18 mouse cellular contexts compared by ENCODE assay signal in genomic region chr1:166901574-166901973, GRCm38 (mm10).
DNase-seq lines count a peak whose midpoint lies in the region; ATAC-seq and TF ChIP-seq lines count a peak whose summit lies in the region.
"Had no signal": no experiment of that assay in that cellular context is flagged by ENCODE, and none has a peak within 500 bp of the region (broad histone marks: within the 10 kb centered on the region; RNA-seq: fewer than 3 reads in every experiment).

No protein-coding gene starts in this region.

- no peak for TF ChIP-seq CTCF in brain, embryonic 14.5 days (IDR thresholded peaks at IDR 0.05; ENCODE audit: borderline replicate concordance, extremely low read depth, insufficient read depth, insufficient read length)

- no peaks in the 10 kb centered on the region for H3K27me3 ChIP-seq in forebrain, embryonic 14.5 days (replicated peaks; ENCODE audit: control insufficient read depth, insufficient read depth, low read length)
- no peaks in the 10 kb centered on the region for H3K27me3 ChIP-seq in forebrain, embryonic 11.5 days (ENCODE audit: control insufficient read depth, insufficient read depth, low read length)
- no peaks in the 10 kb centered on the region for H3K27me3 ChIP-seq in embryonic facial prominence, embryonic 10.5 days (replicated peaks; ENCODE audit: low read depth, poor library complexity, severe bottlenecking)
- H3K27me3 ChIP-seq in embryonic facial prominence, embryonic 14.5 days (replicated peaks; ENCODE audit: control insufficient read depth, insufficient read depth, low read length): no peaks in the 10 kb centered on the region
- no peaks in the 10 kb centered on the region for H3K27me3 ChIP-seq in hindbrain, embryonic 14.5 days (ENCODE audit: control insufficient read depth, insufficient read depth, low read length)
- H3K27me3 ChIP-seq: embryonic facial prominence, embryonic 13.5 days; forebrain, embryonic 15.5 days had no signal

- H3K9ac ChIP-seq in forebrain, embryonic 14.5 days (ENCODE audit: low read length): no peak overlapping the region
- no peak overlapping the region for H3K9ac ChIP-seq in forebrain, embryonic 11.5 days (ENCODE audit: low read length)
- H3K9ac ChIP-seq in embryonic facial prominence, embryonic 14.5 days (ENCODE audit: low read depth, low read length): 0 out of 2 replicates have a peak overlapping the region, but pooled peaks have one; percentile 14
- H3K9ac ChIP-seq in hindbrain, embryonic 14.5 days: no peak overlapping the region
- H3K9ac ChIP-seq: embryonic facial prominence, embryonic 13.5 days; forebrain, embryonic 15.5 days; forebrain, postnatal 0 days had no signal

- no peaks in the 10 kb centered on the region for H3K9me3 ChIP-seq in forebrain, embryonic 14.5 days (replicated peaks; ENCODE audit: control insufficient read depth, low read length)
- no peaks in the 10 kb centered on the region for H3K9me3 ChIP-seq in forebrain, embryonic 11.5 days (ENCODE audit: control insufficient read depth, low read length)
- H3K9me3 ChIP-seq in embryonic facial prominence, embryonic 10.5 days: no peaks in the 10 kb centered on the region
- no peaks in the 10 kb centered on the region for H3K9me3 ChIP-seq in embryonic facial prominence, embryonic 14.5 days (ENCODE audit: control insufficient read depth, low read length)
- H3K9me3 ChIP-seq in hindbrain, embryonic 14.5 days (ENCODE audit: control insufficient read depth, low read length): no peaks in the 10 kb centered on the region
- H3K9me3 ChIP-seq: embryonic facial prominence, embryonic 13.5 days; forebrain, embryonic 15.5 days had no signal

- WGBS in forebrain, embryonic 14.5 days: 11% methylated on average over 4 of the region's 4 CpGs
- 36% methylated on average over 4 of the region's 4 CpGs for WGBS in forebrain, embryonic 11.5 days
- 59% methylated on average over 4 of the region's 4 CpGs for WGBS in embryonic facial prominence, embryonic 10.5 days
- 26% methylated on average over 4 of the region's 4 CpGs for WGBS in embryonic facial prominence, embryonic 14.5 days
- 54% methylated on average over 4 of the region's 4 CpGs for WGBS in hindbrain, embryonic 14.5 days

- DNase-seq in forebrain, embryonic 14.5 days (ENCODE audit: low spot score): peak; percentile 24
- no peak for DNase-seq in forebrain, embryonic 11.5 days (ENCODE audit: low spot score)
- DNase-seq in brain, embryonic 14.5 days (ENCODE audit: low read depth): peak; percentile 42
- DNase-seq in embryonic facial prominence, embryonic 10.5 days (ENCODE audit: low spot score): peak; percentile 9
- DNase-seq in embryonic facial prominence, embryonic 14.5 days (ENCODE audit: low spot score): no peak
- DNase-seq in hindbrain, embryonic 14.5 days (ENCODE audit: low spot score): no peak
- DNase-seq: adrenal gland, adult 2 months; adrenal gland, postnatal 10 days; adrenal gland, postnatal 25 days; cerebellum, adult 11-12 months; cerebellum, adult 2 months; cerebellum, adult 9-11 months; cerebellum, postnatal 14 days; cerebellum, postnatal 36 days; forebrain, postnatal 0 days had no signal

- no peak for TF ChIP-seq POLR2A in brain, embryonic 14.5 days (IDR thresholded peaks at IDR 0.05; ENCODE audit: borderline replicate concordance, extremely low read depth, insufficient read depth, insufficient read length, poor library complexity, severe bottlenecking)

- H3K27ac ChIP-seq in forebrain, embryonic 14.5 days (ENCODE audit: low read depth, low read length): no peak overlapping the region
- no peak overlapping the region for H3K27ac ChIP-seq in forebrain, embryonic 11.5 days (ENCODE audit: low read depth, low read length)
- H3K27ac ChIP-seq in embryonic facial prominence, embryonic 10.5 days (replicated peaks): no peak overlapping the region
- no peak overlapping the region for H3K27ac ChIP-seq in embryonic facial prominence, embryonic 14.5 days (replicated peaks; ENCODE audit: low read depth, low read length)
- no peak overlapping the region for H3K27ac ChIP-seq in hindbrain, embryonic 14.5 days

- H3K4me1 ChIP-seq in forebrain, embryonic 14.5 days (ENCODE audit: control insufficient read depth, insufficient read depth, low read length): 0 out of 2 replicates have a peak, but pooled peaks cover 7% of the 10 kb centered on the region
- H3K4me1 ChIP-seq in forebrain, embryonic 11.5 days (replicated peaks; ENCODE audit: control insufficient read depth, insufficient read depth, low read length): no peaks in the 10 kb centered on the region
- peaks cover 19% of the 10 kb centered on the region for H3K4me1 ChIP-seq in embryonic facial prominence, embryonic 10.5 days
- peaks cover 12% of the 10 kb centered on the region for H3K4me1 ChIP-seq in embryonic facial prominence, embryonic 14.5 days (ENCODE audit: control insufficient read depth, insufficient read depth, low read length)
- no peaks in the 10 kb centered on the region for H3K4me1 ChIP-seq in hindbrain, embryonic 14.5 days (replicated peaks; ENCODE audit: control insufficient read depth, insufficient read depth, low read length)

- no peak overlapping the region for H3K4me3 ChIP-seq in forebrain, embryonic 14.5 days (ENCODE audit: low read depth, low read length)
- no peak overlapping the region for H3K4me3 ChIP-seq in forebrain, embryonic 11.5 days (ENCODE audit: low read depth, low read length)
- no peak overlapping the region for H3K4me3 ChIP-seq in embryonic facial prominence, embryonic 10.5 days
- H3K4me3 ChIP-seq in embryonic facial prominence, embryonic 14.5 days (ENCODE audit: low read depth, low read length): no peak overlapping the region
- H3K4me3 ChIP-seq in hindbrain, embryonic 14.5 days (replicated peaks; ENCODE audit: low read length): no peak overlapping the region
- H3K4me3 ChIP-seq: embryonic facial prominence, embryonic 13.5 days; forebrain, embryonic 15.5 days had no signal

- ATAC-seq in forebrain, embryonic 14.5 days: 0 out of 2 replicates have a peak, but pooled peaks have one; percentile 51
- ATAC-seq in forebrain, embryonic 11.5 days (replicated peaks; ENCODE audit: low FRiP score): no peak
- no peak for ATAC-seq in embryonic facial prominence, embryonic 14.5 days (ENCODE audit: low read depth)
- ATAC-seq in granulocyte monocyte progenitor cell, adult 5-6 weeks (replicated peaks; ENCODE audit: poor library complexity, severe bottlenecking): no peak
- ATAC-seq in hindbrain, embryonic 14.5 days (ENCODE audit: low FRiP score): no peak
- ATAC-seq: forebrain, postnatal 0 days had no signal

- no peaks in the 10 kb centered on the region for H3K36me3 ChIP-seq in forebrain, embryonic 14.5 days (ENCODE audit: control insufficient read depth, insufficient read depth, low read length)
- H3K36me3 ChIP-seq in forebrain, embryonic 11.5 days (ENCODE audit: control insufficient read depth, insufficient read depth, low read length): no peaks in the 10 kb centered on the region
- H3K36me3 ChIP-seq in embryonic facial prominence, embryonic 10.5 days (replicated peaks): no peaks in the 10 kb centered on the region
- no peaks in the 10 kb centered on the region for H3K36me3 ChIP-seq in embryonic facial prominence, embryonic 14.5 days (ENCODE audit: control insufficient read depth, insufficient read depth, low read length)
- H3K36me3 ChIP-seq in hindbrain, embryonic 14.5 days (replicated peaks; ENCODE audit: control insufficient read depth, insufficient read depth): no peaks in the 10 kb centered on the region
- H3K36me3 ChIP-seq: embryonic facial prominence, embryonic 13.5 days; forebrain, embryonic 15.5 days had no signal

- no peak overlapping the region for H3K4me2 ChIP-seq in forebrain, embryonic 14.5 days (ENCODE audit: low read length)
- no peak overlapping the region for H3K4me2 ChIP-seq in forebrain, embryonic 11.5 days (ENCODE audit: low read depth, low read length, severe bottlenecking)
- H3K4me2 ChIP-seq in embryonic facial prominence, embryonic 14.5 days (ENCODE audit: low read depth, low read length): no peak overlapping the region
- no peak overlapping the region for H3K4me2 ChIP-seq in hindbrain, embryonic 14.5 days (replicated peaks)
- H3K4me2 ChIP-seq: forebrain, embryonic 15.5 days had no signal

Comparison
In these comparisons a context has a peak if more than half of its experiments do, and no peak if none do; other contexts are left out.
1. DNase-seq: peak in forebrain, embryonic 14.5 days (single experiment), brain, embryonic 14.5 days (single experiment) and embryonic facial prominence, embryonic 10.5 days (single experiment); none in forebrain, embryonic 11.5 days (single experiment), embryonic facial prominence, embryonic 14.5 days (single experiment) and hindbrain, embryonic 14.5 days (single experiment).